Mouse (Mus musculus): ENCODE measurements around the gene Snx4.

The Snx4 gene

GRCm38 (mm10) chr16:33346376-33346775 lies 95.1 kb downstream of the Snx4 start:
- DNase-seq = no peak

- DNase-seq = no peak
These were observed 95.9 kb downstream of the Snx4 start for GRCm38 (mm10) chr16:33347134-33347533.

Measured in right cerebral cortex, postnatal 25 days (tissue).